Mouse (Mus musculus): ENCODE results near the gene Aoah. TPM values are rescaled to one million over a fixed set of nuclear protein-coding genes. Genes with fewer than 3 reads are reported as not detected.

Aoah gene
- polyA plus RNA-seq, 1 experiment from 2014 or later = 0.57 TPM

- Histone ChIP-seq H3K9ac (no peak overlapping the region), H3K9me3 (no peaks in the 10 kb centered on the region), H3K4me1 (replicated peaks) (no peaks in the 10 kb centered on the region), H3K27ac (no peak overlapping the region), H3K4me3 (no peak overlapping the region), H3K4me2 (no peak overlapping the region), H3K27me3 (no peaks in the 10 kb centered on the region), H3K36me3 (no peaks in the 10 kb centered on the region)
- ATAC-seq (ENCODE audit: low FRiP score) = no peak
- 88% methylated on average over 5 of the region's 5 CpGs for WGBS
Measured at GRCm38 (mm10) chr13:21024831-21025230, 230.9 kb downstream of the Aoah start.

DNA sequence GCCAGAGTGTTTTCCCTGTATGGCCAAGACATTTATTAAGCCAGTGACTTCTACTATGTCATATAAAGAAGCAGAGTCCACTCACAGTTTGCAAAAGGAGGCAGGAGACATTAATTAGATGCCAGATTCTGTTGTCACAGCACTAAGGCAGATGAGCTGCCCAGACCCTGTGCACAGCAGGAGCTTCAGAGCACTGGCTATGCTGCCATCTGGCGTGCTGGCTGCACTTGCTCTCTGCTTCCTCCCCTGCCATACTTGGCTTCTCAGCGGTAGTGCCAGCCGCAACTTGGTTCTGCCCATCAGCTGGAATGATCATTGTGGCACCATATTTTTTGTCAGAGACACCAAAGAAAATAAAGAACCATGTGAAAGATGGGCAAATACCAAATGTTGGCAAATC lies 239.3 kb downstream of the Aoah start:
- no peaks in the 10 kb centered on the region for H3K4me1 ChIP-seq (replicated peaks)
- no peak overlapping the region for H3K9ac ChIP-seq
- no peak overlapping the region for H3K4me3 ChIP-seq
- WGBS = 51% methylated on average over 3 of the region's 3 CpGs
- ATAC-seq (ENCODE audit: low FRiP score) = peak; percentile 68
- H3K27ac ChIP-seq = no peak overlapping the region
- no peak overlapping the region for H3K4me2 ChIP-seq
- no peaks in the 10 kb centered on the region for H3K36me3 ChIP-seq
- no peaks in the 10 kb centered on the region for H3K27me3 ChIP-seq
- no peaks in the 10 kb centered on the region for H3K9me3 ChIP-seq

- Histone ChIP-seq H3K36me3 (no peaks in the 10 kb centered on the region), H3K4me1 (replicated peaks) (no peaks in the 10 kb centered on the region), H3K9me3 (no peaks in the 10 kb centered on the region), H3K27ac (no peak overlapping the region), H3K4me3 (no peak overlapping the region), H3K4me2 (no peak overlapping the region), H3K9ac (no peak overlapping the region), H3K27me3 (no peaks in the 10 kb centered on the region)
- peak; percentile 61 for ATAC-seq (ENCODE audit: low FRiP score)
- 78% methylated on average over 3 of the region's 3 CpGs for WGBS
Measured at GRCm38 (mm10) chr13:21035011-21035410, 241.1 kb downstream of the Aoah start.

DNA sequence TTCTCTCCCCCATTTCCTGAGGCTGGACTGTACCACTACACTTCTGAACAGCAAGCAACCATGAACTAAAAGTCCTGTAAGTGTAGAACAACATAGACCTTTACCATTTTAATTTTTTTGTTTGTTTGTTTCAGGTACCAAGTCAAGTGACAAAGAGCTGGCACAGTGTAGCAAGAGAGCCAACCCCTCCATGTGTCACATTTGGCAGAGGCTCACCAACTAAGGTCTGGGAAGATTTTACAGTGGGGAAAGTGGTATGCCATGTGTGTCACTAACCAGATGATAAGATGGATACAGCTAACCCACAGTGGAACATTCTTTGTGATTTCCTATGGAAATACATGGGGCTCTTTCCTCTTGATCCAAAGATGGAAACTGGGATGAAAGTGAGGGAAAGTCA lies 242.1 kb downstream of the Aoah start:
- Histone ChIP-seq H3K4me1 (replicated peaks) (no peaks in the 10 kb centered on the region), H3K9me3 (no peaks in the 10 kb centered on the region), H3K9ac (no peak overlapping the region), H3K27ac (no peak overlapping the region), H3K36me3 (no peaks in the 10 kb centered on the region), H3K4me2 (no peak overlapping the region), H3K4me3 (no peak overlapping the region), H3K27me3 (no peaks in the 10 kb centered on the region)
- no peak for ATAC-seq (ENCODE audit: low FRiP score)

DNA sequence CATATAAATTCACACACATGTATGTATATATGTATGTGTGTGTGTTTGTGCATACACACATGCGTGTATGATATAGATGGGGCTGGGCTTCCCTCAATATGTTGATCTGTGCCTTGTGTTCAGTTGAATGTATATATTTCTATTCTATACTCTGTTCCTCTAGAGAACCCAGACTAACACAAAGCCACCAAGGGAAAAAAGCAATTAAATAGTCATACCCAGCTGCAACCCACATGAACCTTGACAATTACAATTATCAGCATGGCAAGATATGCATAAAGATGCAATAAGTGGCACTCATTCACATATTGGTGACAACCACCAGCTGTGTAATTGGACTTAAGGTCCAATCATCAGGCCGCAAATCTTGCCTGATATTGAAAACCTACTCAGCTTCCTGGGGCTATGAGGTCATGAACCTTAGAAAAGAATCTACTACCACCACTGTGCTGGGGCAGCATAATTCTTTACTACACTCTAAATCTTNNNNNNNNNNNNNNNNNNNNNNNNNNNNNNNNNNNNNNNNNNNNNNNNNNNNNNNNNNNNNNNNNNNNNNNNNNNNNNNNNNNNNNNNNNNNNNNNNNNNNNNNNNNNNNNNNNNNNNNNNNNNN lies 246.8 kb downstream of the Aoah start:
- Histone ChIP-seq H3K9me3 (no peaks in the 10 kb centered on the region), H3K4me2 (no peak overlapping the region), H3K36me3 (no peaks in the 10 kb centered on the region), H3K9ac (no peak overlapping the region), H3K4me3 (no peak overlapping the region), H3K4me1 (replicated peaks) (no peaks in the 10 kb centered on the region), H3K27ac (no peak overlapping the region), H3K27me3 (no peaks in the 10 kb centered on the region)
- WGBS = 62% methylated on average over 2 of the region's 2 CpGs
- no peak; the same call in 1 of the 2 replicates for ATAC-seq (ENCODE audit: low FRiP score)

DNA sequence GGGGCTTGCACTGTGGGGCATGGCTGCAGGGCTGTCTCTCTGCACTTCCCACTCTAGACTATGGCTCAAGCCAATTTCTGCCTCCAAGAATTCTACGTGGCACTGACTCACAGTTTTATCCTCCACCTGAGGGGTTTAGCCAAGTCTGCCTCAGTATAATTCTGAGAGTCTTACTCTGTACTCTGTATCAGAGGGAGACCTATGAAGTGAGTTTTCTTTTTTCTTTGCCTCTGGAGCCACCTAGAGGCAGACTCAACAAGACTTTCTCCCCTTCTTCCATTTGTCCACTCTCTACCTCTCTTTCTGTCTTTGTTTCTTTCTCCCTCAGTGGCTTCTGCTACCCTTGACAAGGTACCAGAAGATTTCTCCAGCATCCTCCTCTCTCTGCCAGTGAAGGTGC lies 256.2 kb downstream of the Aoah start:
- 48% methylated on average over 1 of the region's 1 CpGs for WGBS
- ATAC-seq (ENCODE audit: low FRiP score) = peak; percentile 72; the same call in 1 of the 2 replicates

DNA sequence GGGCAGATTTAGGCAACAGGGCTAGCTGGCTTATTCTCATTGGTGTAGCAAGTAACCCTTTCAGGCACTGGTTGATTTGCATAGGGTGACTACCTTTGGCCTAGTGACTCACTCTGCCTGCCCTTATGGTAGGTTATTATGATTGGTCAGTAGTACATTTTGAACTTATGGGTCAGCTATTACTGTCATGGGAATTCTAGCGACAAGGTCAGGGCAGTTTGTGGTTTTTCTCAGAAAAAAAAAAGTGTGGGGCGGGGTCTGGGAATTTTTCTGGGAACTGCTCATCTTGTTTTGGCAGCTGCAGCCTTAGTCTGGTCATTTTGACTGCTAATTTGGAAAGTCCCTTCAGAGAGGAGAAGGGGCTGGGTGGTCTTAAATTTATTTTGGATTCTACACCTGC lies 272.1 kb downstream of the Aoah start:
- Histone ChIP-seq H3K4me2 (no peak overlapping the region), H3K36me3 (no peaks in the 10 kb centered on the region), H3K27me3 (no peaks in the 10 kb centered on the region), H3K9ac (no peak overlapping the region), H3K4me3 (no peak overlapping the region), H3K4me1 (replicated peaks) (no peaks in the 10 kb centered on the region), H3K27ac (no peak overlapping the region), H3K9me3 (no peaks in the 10 kb centered on the region)
- whole genome bisulfite sequencing = 90% methylated on average over 2 of the region's 2 CpGs
- ATAC-seq (ENCODE audit: low FRiP score) = no peak

More for the DNA sequence above, 256.2 kb downstream of the Aoah start:
- Histone ChIP-seq H3K9ac (no peak overlapping the region), H3K27me3 (no peaks in the 10 kb centered on the region), H3K27ac (no peak overlapping the region), H3K4me3 (no peak overlapping the region), H3K36me3 (no peaks in the 10 kb centered on the region), H3K4me2 (no peak overlapping the region), H3K4me1 (replicated peaks) (no peaks in the 10 kb centered on the region), H3K9me3 (no peaks in the 10 kb centered on the region)

DNA sequence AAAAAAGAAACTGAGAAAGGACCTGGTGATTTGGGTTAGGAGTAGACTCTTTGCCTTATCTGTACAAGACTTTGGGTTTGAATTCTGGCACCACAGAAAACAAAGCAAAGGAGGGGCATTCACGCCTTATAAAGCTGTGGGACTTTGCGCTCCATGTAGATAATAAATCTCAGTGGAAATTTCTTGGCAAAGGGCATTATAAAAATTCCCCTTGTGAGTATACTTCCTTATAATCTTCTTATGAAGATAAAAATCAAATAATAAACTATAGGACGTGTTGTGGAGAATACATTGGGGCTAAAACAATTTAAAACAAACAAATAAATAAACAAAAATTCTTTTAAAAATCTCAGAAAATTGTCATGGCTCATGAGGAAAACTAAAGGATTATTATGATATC lies 280.9 kb downstream of the Aoah start, which contains the start of gene Olfr1370:
Gene Olfr1370 (minus strand): TSS at position 101 of the 400 bp plus-strand sequence.
- no peaks in the 10 kb centered on the region for H3K27me3 ChIP-seq
- no peaks in the 10 kb centered on the region for H3K36me3 ChIP-seq
- no peaks in the 10 kb centered on the region for H3K4me1 ChIP-seq (replicated peaks)
- H3K27ac ChIP-seq = no peak within 1 kb of the TSS
- WGBS = 85% methylated on average over 3 of the region's 3 CpGs
- no peak within 1 kb of the TSS for H3K4me3 ChIP-seq
- no peak within 1 kb of the TSS for H3K4me2 ChIP-seq
- H3K9me3 ChIP-seq = no peaks in the 10 kb centered on the region
- H3K9ac ChIP-seq = no peak within 1 kb of the TSS
- ATAC-seq (ENCODE audit: low FRiP score) = no peak

GRCm38 (mm10) chr13:21082686-21083085 lies 288.8 kb downstream of the Aoah start:
- ATAC-seq (ENCODE audit: low FRiP score) = no peak
- no peaks in the 10 kb centered on the region for H3K4me1 ChIP-seq (replicated peaks)
- H3K36me3 ChIP-seq = no peaks in the 10 kb centered on the region
- 0 out of 2 replicates have a peak, but pooled peaks cover 4% of the 10 kb centered on the region for H3K9me3 ChIP-seq
- H3K4me3 ChIP-seq = no peak overlapping the region
- no peak overlapping the region for H3K4me2 ChIP-seq
- 83% methylated on average over 2 of the region's 2 CpGs for WGBS
- no peak overlapping the region for H3K27ac ChIP-seq
- no peaks in the 10 kb centered on the region for H3K27me3 ChIP-seq
- H3K9ac ChIP-seq = no peak overlapping the region

All from hindbrain, embryonic 13.5 days (tissue).